Mouse (Mus musculus): ENCODE measurements around the gene Mob3b.

Mob3b gene

DNA sequence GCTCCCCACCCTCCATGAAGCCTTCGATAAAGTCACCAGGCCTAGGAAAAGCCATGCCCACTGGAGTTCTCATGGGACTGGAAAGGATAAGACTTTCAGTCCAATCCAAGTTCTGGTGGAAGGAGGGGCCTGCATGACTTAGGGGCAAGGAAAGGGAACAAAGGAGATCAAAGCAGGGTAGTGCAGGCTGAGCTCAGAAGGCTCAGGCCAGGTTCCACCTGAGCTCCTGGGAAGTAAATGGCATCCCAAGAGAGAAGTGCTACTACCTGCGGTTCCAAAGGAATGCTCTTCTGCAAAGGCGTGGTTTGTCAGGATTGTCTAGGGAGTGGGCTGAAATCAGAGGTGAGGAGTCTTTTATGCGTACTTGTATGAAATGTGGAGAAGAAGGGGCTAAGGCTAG lies 44.8 kb downstream of the Mob3b start:
- no peak for DNase-seq

DNA sequence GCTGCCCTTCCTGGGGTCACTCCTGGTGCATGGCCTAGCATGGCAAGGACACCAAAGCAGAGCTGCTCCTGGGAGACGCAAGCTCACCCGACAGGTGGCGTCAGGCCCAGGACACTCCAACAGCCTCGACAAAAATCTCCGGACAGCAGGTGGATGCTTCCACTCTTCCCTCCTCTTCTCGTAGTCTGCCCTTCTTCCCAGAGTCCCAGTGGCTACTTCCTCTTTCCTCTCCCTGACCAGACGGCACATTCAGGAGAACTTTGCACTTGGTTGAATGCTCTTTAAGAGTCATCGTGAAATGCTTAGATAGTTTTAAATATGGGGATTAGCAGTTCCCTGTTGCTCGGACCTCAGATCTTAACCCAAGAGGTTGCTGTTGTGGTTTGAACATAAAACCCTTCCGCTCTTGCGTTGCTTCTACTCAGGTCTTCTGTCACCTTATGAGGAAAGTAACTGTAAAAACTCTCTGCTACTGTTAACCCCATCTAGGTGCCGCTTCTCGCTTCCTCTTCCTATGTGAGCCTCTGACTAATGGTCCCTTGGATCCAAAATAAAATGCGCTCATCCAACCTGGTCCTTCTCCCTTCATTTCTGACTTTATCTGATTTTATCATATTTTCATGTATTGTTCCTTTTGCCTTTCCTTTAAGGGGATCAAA lies 52.0 kb downstream of the Mob3b start:
- DNase-seq: no peak

DNA sequence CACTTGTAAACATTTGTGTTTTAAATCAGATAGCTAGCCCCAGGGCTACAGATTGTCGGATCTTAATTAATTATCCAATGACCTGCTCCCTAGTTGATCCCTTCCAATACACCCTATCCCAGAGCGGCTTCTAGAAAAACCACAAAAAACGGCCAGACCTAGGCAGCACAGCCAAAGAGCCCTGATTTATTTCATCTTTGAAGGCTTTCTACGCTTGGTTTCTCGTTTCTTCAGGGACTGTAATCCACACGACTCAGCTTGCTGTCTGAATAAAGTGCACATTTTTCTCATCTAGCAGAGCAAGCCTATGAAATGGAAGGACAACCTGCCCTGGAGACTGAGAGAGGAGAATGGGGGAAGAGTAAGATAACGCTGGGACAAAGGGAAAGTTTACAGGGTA lies 56.1 kb downstream of the Mob3b start:
- no peak for DNase-seq

DNA sequence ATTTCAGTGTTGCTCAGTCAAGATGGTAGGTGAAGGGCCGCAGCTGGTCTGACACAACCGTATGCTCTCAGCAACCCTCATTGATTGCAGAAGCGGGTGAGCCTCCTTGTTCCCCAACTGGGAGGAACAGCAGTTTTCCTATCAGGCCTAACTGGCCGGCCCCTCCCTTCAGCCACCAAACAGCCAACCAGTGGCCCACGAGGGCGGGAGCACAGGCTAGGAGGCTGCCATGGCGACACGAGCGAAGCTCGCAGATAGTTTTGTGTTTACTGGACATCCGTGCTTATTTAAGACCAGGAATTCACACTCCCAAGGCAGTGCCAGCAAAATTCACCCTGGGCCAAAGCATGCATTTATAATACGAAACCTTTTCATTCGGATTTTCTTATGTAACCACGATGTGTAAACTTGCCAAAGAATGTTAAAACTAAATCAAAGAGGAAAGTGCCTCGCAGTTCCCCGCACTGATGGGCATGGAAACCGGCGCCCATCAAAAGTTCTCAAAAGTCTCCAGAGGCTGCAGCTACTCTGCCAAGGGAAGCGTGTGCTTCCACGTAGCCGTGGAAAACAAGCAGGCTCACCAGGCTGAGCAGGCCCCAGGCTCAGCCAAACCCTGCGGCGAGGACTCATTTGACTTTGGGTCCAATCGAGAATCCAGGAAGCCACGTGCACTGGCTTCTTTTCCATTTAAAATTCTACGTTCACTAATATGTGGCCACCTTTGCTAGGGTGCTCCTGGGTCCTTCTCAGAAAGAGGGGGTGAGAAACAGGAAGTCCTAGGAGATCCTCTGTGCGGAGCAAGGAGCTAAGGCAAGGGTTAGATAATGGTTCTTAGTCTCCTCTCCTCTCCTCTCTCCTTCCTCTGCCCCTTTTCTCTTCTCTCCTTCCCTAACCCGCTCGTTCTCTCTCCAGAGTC lies 57.2 kb downstream of the Mob3b start:
- DNase-seq: peak; percentile 19 to 22

DNA sequence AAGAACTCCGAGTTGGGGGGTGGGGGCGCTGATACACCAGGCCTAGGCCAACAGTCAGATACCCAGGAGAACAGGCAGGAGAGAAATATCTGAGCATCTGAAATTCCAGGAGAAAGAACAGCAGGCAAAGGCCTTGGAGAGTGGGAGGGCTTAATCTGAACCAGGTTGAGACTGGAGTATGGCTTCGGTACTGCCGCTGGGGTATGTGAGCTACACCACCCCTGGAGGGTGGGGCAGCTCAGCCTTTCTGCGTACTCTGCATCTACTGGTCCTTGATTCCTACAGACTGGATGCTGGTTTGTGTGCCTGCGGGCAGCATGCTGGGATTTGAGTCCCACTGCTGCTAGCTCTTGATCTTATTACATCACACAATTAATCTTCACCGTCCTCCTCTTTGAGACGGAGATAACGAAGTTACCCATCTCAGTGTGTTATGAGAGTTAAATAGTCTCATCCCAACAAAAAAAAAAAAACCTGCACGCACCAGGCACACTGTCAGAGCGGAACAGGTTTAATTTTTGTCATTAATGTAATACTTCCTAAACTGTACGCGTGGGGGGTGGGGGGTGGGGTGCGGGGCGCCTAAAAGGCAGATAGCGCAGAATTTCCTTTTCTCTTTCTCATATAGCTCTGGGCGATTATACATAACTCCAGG lies 57.9 kb downstream of the Mob3b start:
- DNase-seq: no peak

DNA sequence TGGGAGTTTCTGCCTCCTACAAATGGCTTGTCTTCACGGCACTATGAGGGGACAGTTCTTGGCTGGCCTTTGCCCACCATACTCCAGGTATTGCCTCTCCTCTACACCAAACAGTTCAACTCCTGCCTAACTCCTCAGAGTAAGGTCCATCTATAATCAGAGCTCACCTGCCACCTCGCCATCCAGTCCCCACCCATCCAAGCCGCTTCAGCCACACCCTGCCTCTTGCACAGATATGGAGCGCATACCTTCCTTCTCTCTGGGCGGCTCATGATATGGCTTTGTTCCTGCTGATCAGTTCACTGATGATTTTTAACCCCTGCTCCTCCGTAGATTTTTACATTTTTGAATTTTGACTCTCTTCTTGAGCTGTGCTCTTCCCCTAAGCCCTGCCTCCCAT lies 58.7 kb downstream of the Mob3b start:
- no peak for DNase-seq

DNA sequence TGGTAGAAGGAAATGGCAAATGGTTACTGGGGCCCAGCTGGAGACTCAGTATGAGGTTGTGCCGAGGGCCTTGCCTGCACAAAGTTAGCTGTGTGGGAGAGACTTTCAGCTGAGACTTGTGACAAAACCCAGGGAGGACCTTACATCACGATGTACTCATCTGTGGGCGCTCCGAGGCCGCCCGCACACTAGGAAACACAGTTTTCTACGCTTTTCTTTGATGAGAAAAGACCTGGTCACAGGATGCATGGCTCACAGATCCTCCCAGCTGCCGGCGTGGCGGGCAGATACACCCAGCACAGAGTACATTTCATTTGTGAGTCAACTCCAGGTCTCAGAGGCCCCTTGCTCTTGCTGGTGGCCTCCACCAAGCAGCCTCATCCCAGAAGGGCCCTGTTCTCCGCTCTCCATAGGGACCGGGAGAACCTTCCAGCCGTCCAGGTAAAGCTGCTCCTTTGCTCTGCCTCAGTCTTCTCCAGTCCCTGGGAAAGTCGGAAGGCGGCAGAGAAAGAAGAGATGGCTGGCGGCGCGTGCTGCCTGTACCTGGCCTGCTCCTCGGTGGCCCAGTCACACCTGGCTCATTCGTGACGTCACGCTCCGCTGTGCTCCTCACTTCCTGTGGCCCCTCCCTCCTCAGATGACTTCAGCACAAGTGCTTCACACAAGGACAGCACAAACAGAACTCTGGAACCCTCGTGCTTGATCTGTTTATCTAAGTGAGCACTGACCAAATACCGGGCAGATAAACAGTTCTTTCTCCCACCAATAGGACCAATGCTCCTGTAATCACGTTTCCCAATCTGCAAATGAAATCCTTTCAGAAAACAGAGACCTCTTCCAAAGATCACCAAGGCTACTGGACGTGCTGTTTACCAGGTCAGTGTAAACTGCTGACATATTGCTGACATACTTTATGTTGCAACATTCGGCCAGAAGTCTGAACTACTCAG lies 60.8 kb downstream of the Mob3b start:
- peak; percentile 55 to 70 for DNase-seq

DNA sequence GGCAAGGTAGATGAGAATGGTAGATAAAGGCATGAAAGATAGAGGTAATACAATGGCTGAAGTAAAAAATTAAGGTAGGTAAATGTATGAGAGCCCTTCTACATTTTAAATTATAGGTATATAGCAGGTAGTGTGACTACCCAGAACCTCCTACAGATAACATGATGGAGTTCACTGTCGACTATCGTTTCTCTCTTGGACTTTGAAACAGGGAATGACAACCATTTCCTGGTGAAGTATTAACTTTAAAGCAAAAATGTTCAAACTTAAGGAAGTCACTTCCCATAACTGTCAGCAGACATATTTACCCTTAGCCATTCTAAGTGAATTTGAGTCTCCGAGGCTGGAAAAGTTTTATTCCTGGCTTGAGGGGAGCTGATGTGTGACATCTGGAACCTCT lies 64.8 kb downstream of the Mob3b start:
- DNase-seq: no peak

DNA sequence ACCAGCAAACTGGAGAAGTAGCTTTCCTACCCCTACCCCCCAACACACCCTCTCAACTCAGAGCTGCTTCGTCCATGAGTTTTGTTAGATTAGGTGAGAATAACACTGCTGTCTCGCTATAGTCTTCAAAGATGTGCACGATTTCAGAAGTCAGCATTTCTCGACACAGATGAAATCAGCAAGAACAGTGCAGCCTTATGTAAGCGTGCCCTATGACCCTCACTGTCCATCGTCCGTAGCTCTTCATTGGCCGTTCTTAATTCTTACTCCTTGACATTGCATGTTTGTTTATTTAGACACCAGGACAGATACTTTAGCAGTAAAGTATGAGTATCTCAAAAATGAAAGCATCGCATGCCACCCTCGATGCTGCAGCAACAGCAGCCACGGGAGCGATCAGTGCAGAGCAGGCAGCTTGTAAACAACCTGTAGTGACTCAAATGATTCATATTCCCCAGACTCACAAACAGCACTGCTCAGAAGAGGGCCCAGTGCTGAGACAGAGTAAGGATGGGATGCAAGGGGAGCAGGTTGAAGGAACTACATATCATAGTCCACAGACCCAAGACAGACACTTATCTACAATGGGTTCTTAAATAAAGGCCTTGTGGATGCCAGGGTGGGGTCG lies 66.0 kb downstream of the Mob3b start:
- DNase-seq: no peak

DNA sequence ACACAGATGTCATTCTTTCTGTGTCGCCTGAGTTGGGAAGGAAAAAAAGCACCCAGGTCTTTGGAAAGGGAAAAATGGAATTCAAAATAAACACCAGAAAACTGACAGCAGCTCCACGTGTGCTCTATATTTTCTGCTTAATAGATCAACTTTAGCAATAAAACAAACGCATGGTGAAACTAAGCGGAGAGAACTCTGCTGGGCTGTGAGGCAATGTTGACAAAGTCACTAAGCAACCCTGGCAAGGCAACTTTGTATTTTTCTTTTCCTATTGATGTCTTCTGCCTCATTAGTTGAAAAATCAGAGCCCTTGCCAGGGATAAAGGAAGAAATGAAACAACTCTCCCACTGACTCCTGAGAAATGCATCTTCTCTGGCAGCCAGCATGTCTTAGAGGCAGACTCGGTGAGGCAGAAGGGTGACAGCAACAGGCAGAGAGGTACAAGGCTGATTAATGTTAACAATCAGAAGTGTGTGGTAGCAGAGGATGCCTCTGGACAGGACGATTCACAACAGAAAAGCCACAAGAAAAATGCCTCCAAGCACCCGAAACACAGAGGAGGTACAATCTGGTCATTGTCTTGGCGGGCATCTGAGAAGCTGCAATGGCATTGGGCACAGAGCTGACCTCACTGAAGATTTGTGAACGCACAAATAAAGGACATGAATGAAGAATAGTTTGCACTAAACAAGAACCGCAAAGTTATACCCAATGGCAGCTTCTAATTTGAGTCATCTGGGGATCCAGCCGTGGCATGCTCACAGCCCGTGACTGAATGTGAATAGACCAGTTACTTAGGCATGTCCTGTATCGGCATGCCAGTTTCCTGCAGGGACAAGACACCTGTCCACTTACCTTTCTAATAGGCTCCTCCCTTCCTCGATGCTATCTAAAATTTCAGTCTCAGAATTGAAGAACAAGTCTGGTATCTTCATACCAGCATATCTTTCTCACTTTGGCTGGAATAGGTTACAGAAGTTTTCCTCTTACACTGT lies 67.7 kb downstream of the Mob3b start:
- no peak for DNase-seq

DNA sequence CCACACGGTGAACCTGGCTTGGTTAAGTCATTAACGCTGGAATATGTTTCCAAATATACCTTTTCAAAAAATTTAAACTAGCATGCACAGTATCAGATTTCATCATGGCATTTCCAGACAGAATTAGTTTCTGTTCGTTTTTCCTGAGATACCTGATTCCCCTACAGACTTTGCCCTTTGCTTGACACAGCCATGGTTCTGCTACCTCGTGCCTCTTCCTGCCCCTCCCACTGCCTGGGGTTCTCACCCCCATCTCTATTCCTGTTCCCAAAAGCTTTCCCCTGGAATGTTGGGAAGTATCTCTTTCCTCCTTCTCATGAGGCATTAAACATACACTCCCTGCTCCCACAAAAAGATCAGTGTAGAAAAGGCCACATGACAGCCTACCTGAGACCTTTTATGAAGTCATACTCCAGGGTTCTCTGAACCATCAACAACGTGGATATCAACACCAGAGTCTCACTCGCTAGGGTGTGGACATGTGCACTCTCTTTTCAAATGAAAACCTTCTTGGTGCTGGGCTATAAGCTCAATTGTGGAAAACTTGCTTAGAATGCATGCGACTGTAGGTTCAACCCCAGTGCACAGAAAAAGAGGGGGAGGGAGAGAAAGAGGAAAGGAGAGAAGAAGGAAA lies 71.1 kb downstream of the Mob3b start:
- no peak for DNase-seq

DNA sequence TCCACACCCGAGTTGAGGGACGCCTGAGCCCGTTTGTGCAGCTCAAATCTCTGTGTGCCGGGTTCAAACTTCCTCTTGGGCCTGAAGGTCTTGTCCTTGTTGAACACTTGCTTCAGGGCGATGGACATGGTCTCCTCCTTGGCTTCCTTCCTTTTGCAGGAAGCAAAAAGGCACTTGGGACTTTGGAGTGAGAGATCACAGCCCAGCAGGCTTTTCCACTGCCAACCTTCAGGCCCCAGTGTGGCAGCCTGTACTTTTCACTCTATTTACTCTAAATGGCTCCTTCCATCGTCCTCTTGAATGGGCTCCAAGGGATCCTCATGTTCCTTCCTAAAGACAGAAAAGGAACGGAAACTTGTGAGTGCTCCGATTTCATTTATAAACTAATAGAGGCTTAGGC lies 73.2 kb downstream of the Mob3b start:
- DNase-seq: no peak

DNA sequence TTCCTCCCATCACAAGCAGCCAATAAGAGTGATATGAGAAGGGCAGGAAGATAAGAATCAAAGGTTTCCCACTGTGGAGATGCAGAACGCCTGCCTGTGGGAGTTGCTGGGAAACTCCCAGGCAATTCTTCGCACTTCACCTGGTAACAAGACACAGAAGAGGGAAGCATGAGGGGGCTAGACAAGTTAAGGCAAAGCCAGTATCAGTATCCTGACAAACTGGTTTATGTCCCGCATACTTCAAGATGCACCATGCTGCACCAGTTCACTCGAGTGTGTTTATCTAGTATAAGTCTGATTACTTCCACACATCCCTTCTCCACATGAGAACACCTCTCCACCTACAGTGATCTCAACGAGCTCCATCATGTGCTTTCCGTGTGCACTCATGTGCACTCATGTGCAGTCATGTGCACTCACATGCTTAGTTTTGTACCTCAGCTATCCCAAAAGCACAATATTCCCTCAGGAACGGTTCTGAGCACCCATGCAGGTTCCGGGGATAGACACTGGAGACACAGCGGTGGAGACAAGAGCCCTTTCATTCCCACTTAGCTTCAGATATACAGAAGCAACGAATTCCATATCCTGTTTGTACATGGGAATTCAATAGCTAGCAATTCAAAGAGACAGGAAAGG lies 74.7 kb downstream of the Mob3b start:
- no peak for DNase-seq

DNA sequence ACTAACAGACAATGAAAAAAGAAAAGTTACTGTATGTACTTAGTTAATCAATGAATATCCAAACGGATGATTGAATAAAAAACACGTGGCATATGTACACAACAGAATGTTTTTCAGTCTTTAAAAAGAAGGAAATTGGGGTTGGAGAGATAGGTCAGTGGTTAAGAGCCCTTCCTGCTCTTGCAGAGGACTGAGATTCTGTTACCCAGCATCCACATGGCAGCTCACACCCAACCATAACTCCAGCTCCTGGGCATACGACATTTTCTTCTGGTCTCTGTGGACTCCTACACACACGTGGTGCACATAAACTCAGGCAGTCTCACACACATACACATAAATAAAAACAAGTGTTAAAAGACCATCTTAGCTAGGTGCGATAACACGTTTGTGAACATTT lies 77.0 kb downstream of the Mob3b start:
- DNase-seq: no peak

DNA sequence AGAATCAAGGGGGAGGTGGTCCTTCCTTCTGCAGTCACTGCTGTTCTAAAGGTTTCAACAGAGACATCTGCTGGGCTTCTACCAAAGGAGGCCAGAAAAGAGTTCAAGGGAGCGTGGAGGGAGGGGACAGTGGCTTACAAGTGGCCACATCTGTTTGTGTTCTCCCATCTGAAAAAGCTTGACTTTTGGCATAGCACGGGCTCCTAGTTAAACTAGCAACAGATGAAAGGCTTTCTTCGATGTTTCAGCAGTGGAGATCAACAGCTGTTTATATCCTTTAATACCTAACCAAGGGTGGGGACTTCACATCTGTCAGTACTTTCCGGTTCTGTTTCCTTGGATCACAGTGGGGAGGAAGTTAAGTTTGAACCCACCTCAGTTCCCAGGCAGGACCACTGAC lies 88.5 kb downstream of the Mob3b start:
- no peak for DNase-seq

DNA sequence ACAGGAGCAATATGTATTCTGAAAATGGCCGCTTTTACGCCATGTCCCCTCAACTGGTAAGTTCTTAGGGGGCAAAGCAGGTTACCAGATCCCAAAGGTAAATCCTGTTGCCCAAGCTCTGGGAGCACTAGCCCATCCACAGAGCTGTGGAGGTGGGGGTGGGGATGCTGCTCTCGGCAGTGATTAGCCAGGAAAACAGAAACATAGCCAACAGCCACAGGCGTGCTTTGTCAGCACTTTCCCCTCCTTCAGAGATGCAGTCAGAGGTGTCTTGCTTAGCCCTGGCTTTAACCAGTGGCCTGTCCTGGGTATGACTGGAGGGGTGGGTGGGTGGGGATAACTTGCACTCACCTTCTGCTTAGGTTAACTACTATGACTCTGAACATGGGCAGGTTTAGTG lies 91.1 kb downstream of the Mob3b start:
- no peak for DNase-seq

DNA sequence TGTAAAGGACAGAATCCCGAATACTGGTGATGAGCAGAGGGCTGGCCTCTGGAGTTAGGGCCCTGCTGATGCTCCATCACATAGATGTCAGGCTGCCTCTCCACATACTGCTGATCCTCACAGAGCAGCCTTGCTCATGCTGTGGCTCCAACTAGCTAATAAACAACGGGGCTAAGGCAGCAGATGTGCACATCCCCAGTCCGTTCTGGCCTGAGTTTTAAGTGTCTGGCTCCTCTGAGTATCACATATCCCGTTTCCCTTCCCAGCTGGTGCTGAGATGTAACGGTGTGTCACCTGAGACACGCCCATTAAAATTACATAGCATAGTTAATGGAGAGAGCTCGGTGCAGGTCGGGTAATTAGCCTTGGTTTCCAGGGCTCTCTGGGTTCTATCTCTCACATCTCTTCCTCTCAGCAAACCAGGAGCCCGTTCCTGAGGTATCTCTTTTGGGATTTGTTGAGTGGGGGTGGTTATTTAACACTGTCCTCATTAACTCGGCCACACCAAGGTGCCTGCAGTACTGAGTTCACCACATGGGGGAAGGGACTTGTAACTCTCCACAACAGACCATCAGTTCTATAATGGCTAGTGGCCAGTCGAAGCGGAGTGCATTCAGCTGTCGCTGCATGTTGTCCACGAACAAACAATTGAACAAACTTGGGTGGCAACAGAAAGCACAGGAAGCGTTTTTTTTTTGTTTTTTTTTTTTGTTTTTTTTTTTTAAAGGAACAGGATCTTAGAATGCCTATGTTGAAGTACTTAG lies 92.0 kb downstream of the Mob3b start:
- DNase-seq: no peak

DNA sequence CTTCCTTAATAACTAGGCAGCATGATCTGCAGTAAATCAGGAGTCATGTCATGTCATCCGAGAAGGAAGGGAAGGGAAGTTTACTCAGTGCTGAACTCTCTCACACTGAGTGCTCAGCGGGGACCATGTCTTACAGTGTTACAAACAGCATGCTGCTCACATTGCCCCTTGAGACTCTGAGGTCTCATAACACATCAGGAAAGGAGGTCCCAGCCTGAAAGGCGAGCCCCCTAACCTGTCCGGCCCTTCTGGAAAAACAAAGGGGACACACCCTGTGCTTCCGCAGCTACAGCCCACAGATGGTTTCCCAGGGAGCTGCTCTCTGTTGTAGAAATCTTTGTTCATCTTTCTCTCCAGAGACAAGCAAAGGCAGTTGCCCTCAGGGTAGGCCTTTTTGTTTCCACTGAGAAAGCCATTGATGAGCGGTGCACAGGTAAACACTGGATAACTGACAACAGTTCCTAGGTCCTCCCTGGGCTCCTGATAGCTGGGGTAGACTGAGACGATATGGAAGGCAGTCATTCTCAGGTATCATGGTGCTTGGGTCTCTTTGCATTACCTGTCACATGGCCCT lies 94.1 kb downstream of the Mob3b start:
- no peak for DNase-seq

DNA sequence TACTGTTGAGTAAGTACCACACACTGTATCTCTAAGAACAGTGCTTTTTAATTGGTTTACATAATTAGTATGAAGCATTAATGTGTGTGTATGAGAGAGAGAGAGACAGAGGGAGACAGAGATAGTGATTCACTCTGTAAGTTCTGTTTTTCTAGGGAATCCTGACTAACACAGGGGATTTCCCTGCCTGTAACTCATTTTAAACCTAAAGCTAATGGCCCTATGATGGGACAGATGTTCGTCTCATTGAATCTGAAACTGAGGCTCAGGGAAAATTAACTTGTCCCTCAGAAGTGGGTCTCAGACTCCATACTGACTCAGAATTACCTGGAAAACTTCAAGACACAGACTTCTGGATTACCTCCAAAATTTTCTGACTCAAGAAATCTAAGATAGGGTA lies 96.3 kb downstream of the Mob3b start:
- DNase-seq: no peak

All from thymus, adult 18-20 months (tissue).